Mouse (Mus musculus) G1E (cell line): ENCODE data around the gene Dchs2.

Experiments
- CTCF ChIP-seq: IDR thresholded peaks from 2 replicates; pipeline ENCODE4 v1.5.1; 2012; ENCODE audit warnings: low read depth, low read length, inconsistent platforms, mixed read lengths
- GATA1 ChIP-seq: IDR thresholded peaks from 2 replicates; pipeline ENCODE4 v1.6.1; 2012; ENCODE audit warnings: borderline replicate concordance, low read length, inconsistent platforms, mixed read lengths
- POLR2AphosphoS5 ChIP-seq: IDR thresholded peaks from 2 replicates; pipeline ENCODE4 v1.6.1; 2012; ENCODE audit warnings: low read depth, low read length, inconsistent platforms; ENCODE audit not compliant: insufficient replicate concordance
- TAL1 ChIP-seq: conservative IDR thresholded peaks from 2 replicates; pipeline ENCODE4 v1.6.1; 2012; ENCODE audit warnings: low read depth, low read length, inconsistent platforms, mixed read lengths

DNA sequence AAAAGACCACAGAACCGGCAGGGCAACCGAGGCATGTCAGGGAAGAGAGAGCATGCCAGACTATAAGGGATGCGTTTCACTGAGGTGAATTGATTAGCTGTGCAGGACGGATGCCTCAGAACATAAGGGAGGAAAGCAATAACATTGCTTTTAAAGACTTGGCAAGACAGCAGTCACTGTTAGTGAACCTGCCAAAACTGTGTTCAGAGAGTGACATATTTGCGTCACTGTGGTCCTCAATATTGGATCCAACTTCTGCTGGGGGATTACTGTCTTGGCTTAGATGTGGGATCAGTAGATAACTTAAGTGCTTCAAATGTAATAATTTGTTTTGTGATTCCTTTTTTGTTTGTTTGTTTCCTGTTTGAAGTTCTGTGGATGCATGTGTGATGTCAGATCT, 107.3 kb downstream of the Dchs2 start:
- no peak for TF ChIP-seq CTCF
- no peak for TF ChIP-seq GATA1
- no peak for TF ChIP-seq POLR2AphosphoS5
- no peak for TF ChIP-seq TAL1
